Mouse (Mus musculus) lung, postnatal 0 days (tissue): ENCODE data around the gene Clstn1. TPM values are rescaled to one million over a fixed set of nuclear protein-coding genes. Genes with fewer than 3 reads are reported as not detected.

ENCODE experiments used
- ATAC-seq: fragments of 200-750 bp; cut with Nextera tagmentation; 2 replicates; pipeline ENCODE4 v1.8.0; 2017; ENCODE audit warnings: moderate library complexity
- DNase-seq: peaks from one replicate; pipeline ENCODE4 v3.0.0-alpha.2; 2016; ENCODE audit warnings: low spot score
- H3K27ac ChIP-seq: fragments of 300-500 bp; sonication (generic); 2 replicates; pipeline ENCODE4 v1.5.1; 2014; ENCODE audit warnings: antibody characterized with exemption, mild to moderate bottlenecking, low read length, mixed read lengths
- H3K27me3 ChIP-seq: fragments of 300-500 bp; sonication (generic); replicated peaks from 2 replicates; pipeline ENCODE4 v1.6.1; 2014; ENCODE audit warnings: low read length, mixed read lengths; ENCODE audit not compliant: insufficient read depth
- H3K36me3 ChIP-seq: fragments of 300-500 bp; sonication (generic); 2 replicates; pipeline ENCODE4 v1.6.1; 2014; ENCODE audit warnings: low read length, mixed read lengths; ENCODE audit not compliant: insufficient read depth
- H3K4me1 ChIP-seq: fragments of 300-500 bp; sonication (generic); 2 replicates; pipeline ENCODE4 v1.6.1; 2014; ENCODE audit warnings: antibody characterized with exemption, low read depth, low read length, mixed read lengths; ENCODE audit not compliant: insufficient read depth
- H3K4me2 ChIP-seq: fragments of 300-500 bp; sonication (generic); replicated peaks from 2 replicates; pipeline ENCODE4 v1.6.1; 2014; ENCODE audit warnings: low read depth, mild to moderate bottlenecking, low read length, moderate library complexity, mixed read lengths
- H3K4me3 ChIP-seq: fragments of 300-500 bp; sonication (generic); 2 replicates; pipeline ENCODE4 v1.5.1; 2014; ENCODE audit warnings: low read depth, low read length
- H3K9ac ChIP-seq: fragments of 300-500 bp; sonication (generic); replicated peaks from 2 replicates; pipeline ENCODE4 v1.6.1; 2014; ENCODE audit warnings: low read depth, mild to moderate bottlenecking
- H3K9me3 ChIP-seq: fragments of 300-500 bp; sonication (generic); 2 replicates; pipeline ENCODE4 v1.6.1; 2016; ENCODE audit warnings: low read length, mixed read lengths
- CTCF ChIP-seq: IDR thresholded peaks from 2 replicates; pipeline ENCODE4 v1.5.1; 2016; ENCODE audit warnings: antibody characterized with exemption, mild to moderate bottlenecking
- EP300 ChIP-seq: IDR thresholded peaks from 2 replicates; pipeline ENCODE4 v1.6.1; 2016; ENCODE audit warnings: antibody characterized with exemption, mild to moderate bottlenecking, control low read depth
- WGBS: fragments of 180-500 bp; shearing (Covaris S2); extraction: QIAGEN DNeasy Blood & Tissue Kit; methylation state at CpG from one replicate; pipeline ENCODE4 v1.1.7; 2014; 5-methylcytosine and 5-hydroxymethylcytosine counted together
- polyA plus RNA-seq: library from polyadenylated mRNA; unstranded; fragments of >200 nt; fragmentation: Nextera tagmentation; extraction: Ambion mirVana; gene quantifications from 2 replicates; pipeline ENCODE4 v1.2.1, GENCODE M21; 2015

The Clstn1 gene
- polyA plus RNA-seq = 43.6 and 48.7 TPM in 2 replicates

DNA sequence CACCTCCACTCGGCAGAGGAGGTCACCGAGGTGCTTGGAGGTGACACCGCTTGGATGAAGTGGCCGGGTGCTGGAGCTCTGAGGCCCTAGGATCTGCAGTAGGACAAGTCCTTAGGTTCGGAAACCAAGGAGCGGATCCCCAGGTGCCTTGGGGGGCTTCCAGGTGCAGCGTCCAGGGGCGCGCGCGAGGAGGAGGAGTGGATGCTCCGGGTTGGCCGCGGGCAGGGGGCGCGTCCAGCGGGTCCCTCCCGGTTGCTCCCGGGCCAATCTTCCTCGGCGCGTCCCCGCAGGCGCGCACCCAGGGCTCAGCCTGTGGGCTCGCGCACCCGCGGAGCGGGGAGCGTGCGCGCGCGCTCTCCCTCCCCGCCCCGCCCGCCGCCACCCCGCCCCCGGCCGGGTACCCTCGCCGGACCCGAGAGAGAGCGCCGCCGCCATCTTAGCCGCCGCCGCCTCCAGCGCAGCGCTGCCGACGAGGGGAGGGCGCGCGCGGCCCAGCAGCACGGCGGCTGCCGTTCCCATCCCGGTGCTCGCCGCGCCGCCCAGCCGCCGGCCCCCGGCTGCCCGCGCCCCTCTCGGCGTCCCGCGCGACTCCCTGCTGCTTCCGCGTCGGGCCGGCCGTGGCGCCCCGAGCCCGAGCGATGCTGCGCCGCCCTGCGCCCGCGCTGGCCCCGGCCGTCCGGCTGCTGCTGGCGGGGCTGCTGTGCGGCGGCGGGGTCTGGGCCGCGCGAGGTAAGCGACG is at the start of gene Clstn1:
Gene Clstn1, plus strand, starts transcription at position 425 of the 739 bp plus-strand sequence.
- no peaks in the 10 kb centered on the region for H3K27me3 ChIP-seq
- no peaks in the 10 kb centered on the region for H3K4me1 ChIP-seq
- H3K9ac ChIP-seq = peak within 1 kb of the TSS; percentile 68
- DNase-seq (peak; percentile 72), ATAC-seq (peak; percentile 87)
- 2% methylated on average over 40 of the region's 103 CpGs for WGBS
- H3K27ac ChIP-seq = peak within 1 kb of the TSS; percentile 26; the same call in 1 of the 2 replicates
- H3K4me2 ChIP-seq = peak within 1 kb of the TSS; percentile 95
- H3K36me3 ChIP-seq = no peaks in the 10 kb centered on the region
- TF ChIP-seq CTCF = no peak
- no peak for TF ChIP-seq EP300
- peak within 1 kb of the TSS; percentile 76 for H3K4me3 ChIP-seq
- H3K9me3 ChIP-seq = no peaks in the 10 kb centered on the region

DNA sequence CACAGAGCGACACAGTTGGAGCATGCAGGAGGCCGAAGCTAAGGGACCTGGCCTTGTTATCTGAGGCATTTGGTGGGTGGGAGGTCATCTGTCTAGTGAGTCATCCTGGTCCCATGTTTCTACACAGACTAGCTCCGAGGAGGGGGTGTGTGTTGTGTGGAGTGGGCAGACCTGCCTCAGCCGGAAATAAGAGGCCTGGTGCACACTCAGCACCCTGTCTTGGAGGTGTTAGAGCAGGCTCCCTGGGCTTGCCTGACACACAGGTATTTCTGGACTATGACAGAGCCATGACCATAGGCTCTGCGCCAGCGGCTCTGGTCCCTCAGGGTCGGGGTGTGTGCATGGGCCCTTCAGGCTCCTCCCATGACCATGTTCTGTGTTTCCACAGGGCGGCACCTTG is 46.8 kb upstream of the Clstn1 start:
- no peaks in the 10 kb centered on the region for H3K4me1 ChIP-seq
- 51% methylated on average over 8 of the region's 8 CpGs for WGBS
- no peak overlapping the region for H3K9ac ChIP-seq
- no peaks in the 10 kb centered on the region for H3K27me3 ChIP-seq
- TF ChIP-seq EP300 (no peak), CTCF (no peak)
- peak; percentile 31 for DNase-seq
- no peak overlapping the region for H3K4me3 ChIP-seq
- no peaks in the 10 kb centered on the region for H3K36me3 ChIP-seq
- no peak overlapping the region for H3K27ac ChIP-seq
- peak; percentile 73 for ATAC-seq
- H3K9me3 ChIP-seq = no peaks in the 10 kb centered on the region
- H3K4me2 ChIP-seq = no peak overlapping the region

DNA sequence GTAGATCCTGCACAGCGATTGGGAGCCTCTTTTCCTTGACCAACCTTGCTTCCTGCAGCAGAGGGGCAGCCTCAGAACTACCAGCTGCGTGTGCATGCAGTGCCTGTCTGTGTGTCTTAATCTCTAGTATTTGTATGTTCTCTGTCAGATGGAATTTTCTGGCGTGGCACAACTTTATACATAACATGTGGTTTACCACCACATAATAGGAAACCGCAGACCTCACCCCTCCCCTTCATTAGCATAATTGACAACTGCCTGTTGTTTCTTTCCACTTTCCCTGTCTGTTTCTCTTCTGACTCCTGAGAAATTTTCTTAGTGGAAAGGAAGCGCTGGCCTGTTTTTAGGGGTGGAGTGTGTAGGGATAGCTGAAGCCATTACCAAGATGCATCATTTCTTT is 44.3 kb upstream of the Clstn1 start:
- 63% methylated on average over 5 of the region's 5 CpGs for WGBS
- Histone ChIP-seq H3K27me3 (no peaks in the 10 kb centered on the region), H3K4me2 (no peak overlapping the region), H3K9me3 (no peaks in the 10 kb centered on the region), H3K36me3 (no peaks in the 10 kb centered on the region), H3K4me3 (no peak overlapping the region), H3K9ac (no peak overlapping the region), H3K4me1 (no peaks in the 10 kb centered on the region), H3K27ac (no peak overlapping the region)
- TF ChIP-seq CTCF (no peak), EP300 (no peak)
- DNase-seq (no peak), ATAC-seq (no peak)

DNA sequence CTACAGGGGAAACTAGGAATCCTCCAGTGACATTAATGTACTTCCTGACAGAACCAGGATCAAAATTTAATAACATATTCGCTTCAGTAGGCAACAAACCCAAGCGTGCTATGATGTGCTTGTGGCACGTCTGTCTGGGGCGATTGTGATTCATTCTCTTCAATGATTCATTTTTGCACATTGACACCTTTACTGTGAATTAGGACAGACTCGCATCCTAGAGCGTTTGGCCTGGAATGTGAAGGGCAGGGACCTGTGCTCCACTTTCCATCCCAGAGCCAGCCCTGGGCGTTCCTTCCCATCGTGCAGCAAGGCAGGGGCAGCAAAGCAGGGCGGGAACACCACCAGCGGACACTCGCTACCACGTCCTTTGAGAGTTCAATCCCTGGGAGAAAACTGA is 43.8 kb upstream of the Clstn1 start:
- H3K4me2 ChIP-seq = no peak overlapping the region
- H3K27ac ChIP-seq = no peak overlapping the region
- whole genome bisulfite sequencing = 83% methylated on average over 12 of the region's 12 CpGs
- H3K36me3 ChIP-seq = no peaks in the 10 kb centered on the region
- H3K4me1 ChIP-seq = no peaks in the 10 kb centered on the region
- no peaks in the 10 kb centered on the region for H3K27me3 ChIP-seq
- no peak overlapping the region for H3K9ac ChIP-seq
- ATAC-seq = no peak
- H3K9me3 ChIP-seq = no peaks in the 10 kb centered on the region
- DNase-seq = no peak
- no peak overlapping the region for H3K4me3 ChIP-seq
- TF ChIP-seq CTCF (no peak), EP300 (no peak)

DNA sequence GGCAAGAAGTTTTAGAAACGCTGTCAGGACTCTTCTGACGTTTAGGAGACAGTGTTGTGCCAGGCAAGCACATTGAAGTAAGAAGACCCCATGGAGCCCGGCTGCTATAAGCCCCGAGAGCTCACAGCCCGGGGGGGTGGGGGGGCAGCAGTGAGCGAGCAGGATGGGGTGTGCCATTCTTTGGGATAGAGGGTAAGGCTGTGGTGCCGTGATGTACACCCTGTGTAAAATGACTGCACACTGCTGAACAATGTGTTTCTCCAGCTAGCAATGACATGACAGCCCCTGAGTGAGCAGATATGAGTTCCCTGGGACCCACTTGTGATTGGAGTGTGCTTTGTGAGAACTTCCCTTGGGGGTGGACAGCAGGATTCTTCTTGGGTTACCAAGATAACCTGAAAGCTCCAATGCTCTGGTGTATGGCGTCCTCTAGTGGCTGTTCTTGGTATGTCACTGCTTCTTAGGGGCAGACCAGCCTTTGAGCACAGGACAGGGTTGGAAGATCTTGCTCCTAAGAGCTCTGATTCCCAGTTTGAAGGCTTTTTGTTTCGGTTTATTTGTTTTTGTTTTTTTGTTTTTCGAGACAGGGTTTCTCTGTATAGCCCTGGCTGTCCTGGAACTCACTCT is 43.2 kb upstream of the Clstn1 start:
- peak; percentile 54 for ATAC-seq
- Histone ChIP-seq H3K9ac (no peak overlapping the region), H3K27me3 (no peaks in the 10 kb centered on the region), H3K27ac (no peak overlapping the region), H3K4me2 (no peak overlapping the region), H3K36me3 (no peaks in the 10 kb centered on the region), H3K4me3 (no peak overlapping the region), H3K4me1 (no peaks in the 10 kb centered on the region), H3K9me3 (no peaks in the 10 kb centered on the region)
- TF ChIP-seq CTCF (peak; percentile 100), EP300 (no peak)
- 53% methylated on average over 10 of the region's 10 CpGs for WGBS
- DNase-seq = peak; percentile 85

DNA sequence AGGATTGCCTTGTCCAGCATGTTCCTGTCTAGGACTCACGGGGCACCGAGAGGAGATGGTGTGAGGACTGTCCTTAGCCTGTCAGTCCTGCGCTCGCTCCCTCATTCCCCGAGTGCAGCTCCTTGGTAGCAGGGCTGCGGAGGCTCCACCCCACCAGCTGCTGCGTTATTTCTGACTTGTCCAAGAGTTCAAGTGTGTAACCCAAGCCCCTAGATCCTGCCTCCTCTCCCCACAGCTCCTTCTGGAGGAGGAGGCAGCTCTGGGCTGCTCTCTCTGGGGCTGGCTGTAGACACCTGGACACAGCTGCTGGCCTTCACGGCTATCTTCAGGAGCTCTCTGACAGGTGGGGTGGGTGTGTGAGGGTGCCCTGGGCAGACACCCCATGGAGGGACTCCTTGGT is 41.4 kb upstream of the Clstn1 start:
- Histone ChIP-seq H3K9ac (no peak overlapping the region), H3K4me2 (no peak overlapping the region), H3K27me3 (no peaks in the 10 kb centered on the region), H3K4me3 (no peak overlapping the region), H3K9me3 (no peaks in the 10 kb centered on the region), H3K4me1 (no peaks in the 10 kb centered on the region), H3K36me3 (no peaks in the 10 kb centered on the region), H3K27ac (no peak overlapping the region)
- ATAC-seq (0 out of 2 replicates have a peak, but pooled peaks have one; percentile 7), DNase-seq (no peak)
- WGBS = 73% methylated on average over 8 of the region's 8 CpGs
- TF ChIP-seq EP300 = no peak
- TF ChIP-seq CTCF = no peak
